Mouse (Mus musculus) embryonic facial prominence, embryonic 12.5 days (tissue): ENCODE results near the gene Iqcb1. TPM values are rescaled to one million over a fixed set of nuclear protein-coding genes. Genes with fewer than 3 reads are reported as not detected.

Experiments used
- ATAC-seq: fragments of 200-750 bp; cut with Nextera tagmentation; 2 replicates; pipeline ENCODE4 v1.8.0; 2017; ENCODE audit not compliant: insufficient number of reproducible peaks, insufficient read depth, low FRiP score, low TSS enrichment
- H3K27ac ChIP-seq: fragments of 300-500 bp; sonication (generic); 2 replicates; pipeline ENCODE4 v1.5.1; 2016; ENCODE audit warnings: mild to moderate bottlenecking
- H3K27me3 ChIP-seq: fragments of 300-500 bp; sonication (generic); 2 replicates; pipeline ENCODE4 v1.6.1; 2016; ENCODE audit warnings: mild to moderate bottlenecking, moderate library complexity
- H3K36me3 ChIP-seq: fragments of 300-500 bp; sonication (generic); 2 replicates; pipeline ENCODE4 v1.6.1; 2016; ENCODE audit warnings: mild to moderate bottlenecking
- H3K4me1 ChIP-seq: fragments of 300-500 bp; sonication (generic); 2 replicates; pipeline ENCODE4 v1.6.1; 2016
- H3K4me2 ChIP-seq: fragments of 300-500 bp; sonication (generic); replicated peaks from 2 replicates; pipeline ENCODE4 v1.6.1; 2016; ENCODE audit warnings: mild to moderate bottlenecking, moderate library complexity
- H3K4me3 ChIP-seq: fragments of 300-500 bp; sonication (generic); 2 replicates; pipeline ENCODE4 v1.5.1; 2016; ENCODE audit warnings: mild to moderate bottlenecking
- H3K9ac ChIP-seq: fragments of 300-500 bp; sonication (generic); 2 replicates; pipeline ENCODE4 v1.6.1; 2016; ENCODE audit warnings: mild to moderate bottlenecking, moderate library complexity
- H3K9me3 ChIP-seq: fragments of 300-500 bp; sonication (generic); 2 replicates; pipeline ENCODE4 v1.6.1; 2016; ENCODE audit warnings: mild to moderate bottlenecking, moderate library complexity
- WGBS: fragments of 180-500 bp; shearing (Covaris S2); methylation state at CpG from one replicate; pipeline ENCODE4 v1.1.7; 2016; 5-methylcytosine and 5-hydroxymethylcytosine counted together
- microRNA-seq: library from miRNA; unstranded; fragments of <30 nt; microRNA quantifications from one replicate; pipeline ENCODE4, GENCODE M21; 2017
- polyA plus RNA-seq: library from polyadenylated mRNA; unstranded; fragments of >200 nt; fragmentation: Nextera tagmentation; extraction: Ambion mirVana; gene quantifications from 2 replicates; pipeline ENCODE4 v1.2.1, GENCODE M21; 2016

Gene Iqcb1
- polyA plus RNA-seq, 1 experiment from 2014 or later = 66.2 TPM

- H3K27ac ChIP-seq = no peak overlapping the region
- 90% methylated on average over 13 of the region's 13 CpGs for WGBS
- no peaks in the 10 kb centered on the region for H3K27me3 ChIP-seq
- H3K4me1 ChIP-seq = no peaks in the 10 kb centered on the region
- no peak for ATAC-seq
- peaks cover 69% of the 10 kb centered on the region for H3K36me3 ChIP-seq
- no peaks in the 10 kb centered on the region for H3K9me3 ChIP-seq
- no peak overlapping the region for H3K4me3 ChIP-seq
- H3K4me2 ChIP-seq = no peak overlapping the region
- H3K9ac ChIP-seq = no peak overlapping the region
Measured at GRCm38 (mm10) chr16:36912311-36912710, 84.1 kb downstream of the Iqcb1 start.

- H3K4me1 ChIP-seq = no peaks in the 10 kb centered on the region
- H3K27ac ChIP-seq = no peak overlapping the region
- no peak overlapping the region for H3K9ac ChIP-seq
- no peak overlapping the region for H3K4me3 ChIP-seq
- H3K4me2 ChIP-seq = no peak overlapping the region
- no peaks in the 10 kb centered on the region for H3K27me3 ChIP-seq
- WGBS = 85% methylated on average over 5 of the region's 5 CpGs
- H3K9me3 ChIP-seq = no peaks in the 10 kb centered on the region
- ATAC-seq = no peak
- H3K36me3 ChIP-seq = peaks cover 74% of the 10 kb centered on the region
Measured at GRCm38 (mm10) chr16:36914195-36914594, 86.0 kb downstream of the Iqcb1 start.

- ATAC-seq = no peak
- H3K36me3 ChIP-seq = peaks cover 69% of the 10 kb centered on the region
Measured at GRCm38 (mm10) chr16:36918505-36918904, 90.3 kb downstream of the Iqcb1 start.

GRCm38 (mm10) chr16:36920410-36920809, 92.2 kb downstream of the Iqcb1 start:
- Histone ChIP-seq H3K9ac (no peak overlapping the region), H3K27ac (no peak overlapping the region), H3K36me3 (peaks cover 60% of the 10 kb centered on the region), H3K4me3 (no peak overlapping the region), H3K9me3 (no peaks in the 10 kb centered on the region), H3K4me1 (no peaks in the 10 kb centered on the region), H3K4me2 (no peak overlapping the region), H3K27me3 (no peaks in the 10 kb centered on the region)
- ATAC-seq = no peak
- 92% methylated on average over 3 of the region's 3 CpGs for WGBS

More at GRCm38 (mm10) chr16:36918505-36918904, 90.3 kb downstream of the Iqcb1 start:
- 98% methylated on average over 10 of the region's 10 CpGs for WGBS
- no peak overlapping the region for H3K27ac ChIP-seq
- H3K9me3 ChIP-seq = no peaks in the 10 kb centered on the region
- H3K9ac ChIP-seq = no peak overlapping the region
- no peaks in the 10 kb centered on the region for H3K4me1 ChIP-seq
- H3K27me3 ChIP-seq = no peaks in the 10 kb centered on the region
- no peak overlapping the region for H3K4me2 ChIP-seq
- H3K4me3 ChIP-seq = no peak overlapping the region

GRCm38 (mm10) chr16:36921067-36921613, 93.0 kb downstream of the Iqcb1 start:
- Histone ChIP-seq H3K36me3 (peaks cover 60% of the 10 kb centered on the region), H3K4me1 (no peaks in the 10 kb centered on the region), H3K27ac (no peak overlapping the region), H3K9me3 (no peaks in the 10 kb centered on the region), H3K27me3 (no peaks in the 10 kb centered on the region), H3K9ac (no peak overlapping the region), H3K4me3 (no peak overlapping the region), H3K4me2 (no peak overlapping the region)
- no peak for ATAC-seq
- WGBS = 88% methylated on average over 8 of the region's 8 CpGs

- 78% methylated on average over 6 of the region's 6 CpGs for WGBS
- ATAC-seq = no peak
Measured at GRCm38 (mm10) chr16:36921980-36922379, 93.8 kb downstream of the Iqcb1 start.

More at GRCm38 (mm10) chr16:36921980-36922379, 93.8 kb downstream of the Iqcb1 start:
- H3K4me1 ChIP-seq = no peaks in the 10 kb centered on the region
- H3K4me3 ChIP-seq = no peak overlapping the region
- peaks cover 61% of the 10 kb centered on the region for H3K36me3 ChIP-seq
- no peaks in the 10 kb centered on the region for H3K9me3 ChIP-seq
- no peak overlapping the region for H3K4me2 ChIP-seq
- H3K27me3 ChIP-seq = no peaks in the 10 kb centered on the region
- no peak overlapping the region for H3K27ac ChIP-seq
- H3K9ac ChIP-seq = no peak overlapping the region

Small RNA genes within 50 kb of the gene (microRNA-seq; reads per million reads assigned to microRNA genes)
- gene Gm22617 = not detected

Other genes starting within 250 kb of the Iqcb1 start
- gene Cd86, start 162.3 kb upstream of the Iqcb1 start, polyA plus RNA-seq = 0.99 and 1.5 TPM in 2 replicates
- gene Ildr1, start 134.4 kb upstream of the Iqcb1 start, polyA plus RNA-seq = 1.9 and 2.4 TPM in 2 replicates
- gene Slc15a2, start 43.4 kb upstream of the Iqcb1 start, polyA plus RNA-seq = 4.8 and 5.0 TPM in 2 replicates
- 1.7 and 1.8 TPM in 2 replicates for gene Eaf2, start 46.6 kb downstream of the Iqcb1 start, polyA plus RNA-seq
- 94.0 and 105 TPM in 2 replicates for gene Golgb1, start 46.8 kb downstream of the Iqcb1 start, polyA plus RNA-seq
- gene Hcls1, start 106.6 kb downstream of the Iqcb1 start, polyA plus RNA-seq = 3.4 TPM in 2 replicates
- 0.12 and 0.24 TPM in 2 replicates for gene Fbxo40, start 162.1 kb downstream of the Iqcb1 start, polyA plus RNA-seq
- 10.2 and 11.7 TPM in 2 replicates for gene Polq, start 183.4 kb downstream of the Iqcb1 start, polyA plus RNA-seq